Mouse (Mus musculus): ENCODE measurements around the gene Calm2.

GRCm38 (mm10) chr17:87402444-87402843 lies 44.3 kb downstream of the Calm2 start:
- TF ChIP-seq CTCF (IDR thresholded peaks at IDR 0.05; ENCODE audit: insufficient read depth, low read depth, low read length), result no peak
- no peak for TF ChIP-seq POLR2A (IDR thresholded peaks at IDR 0.05; ENCODE audit: insufficient read depth, low read depth, low read length)
